Mouse (Mus musculus): Measurements from ENCODE around the gene Stc2. TPM values are rescaled to one million over a fixed set of nuclear protein-coding genes. Genes with fewer than 3 reads are reported as not detected.

The Stc2 gene
- polyA plus RNA-seq, 1 experiment from 2014 or later: 1.3 TPM

DNA sequence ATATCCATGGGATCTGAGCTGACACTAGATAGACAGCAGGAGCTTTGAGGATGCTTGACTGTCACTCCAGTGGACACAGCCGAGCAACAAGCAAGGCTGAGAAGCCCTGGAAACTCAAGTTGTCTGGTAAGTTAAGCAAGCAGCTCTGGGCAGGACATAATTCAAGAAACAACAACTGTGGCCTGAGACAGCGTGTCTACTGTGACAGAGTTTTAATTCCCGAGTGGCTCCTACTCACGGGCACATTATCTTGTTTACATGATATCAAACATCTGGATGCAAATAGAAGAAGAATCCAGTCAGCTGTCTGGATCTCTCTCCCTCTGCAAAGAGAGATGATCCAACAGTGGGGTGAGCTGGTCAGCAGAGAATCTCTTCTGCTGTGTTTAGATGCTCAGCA is 19.0 kb upstream of the Stc2 start:
- no peaks in the 10 kb centered on the region for H3K9me3 ChIP-seq (replicated peaks; ENCODE audit: control insufficient read depth, low read length)
- no peak overlapping the region for H3K4me3 ChIP-seq (ENCODE audit: low read depth, low read length)
- no peaks in the 10 kb centered on the region for H3K27me3 ChIP-seq (ENCODE audit: control insufficient read depth, insufficient read depth, low read length)
- no peaks in the 10 kb centered on the region for H3K4me1 ChIP-seq (ENCODE audit: control insufficient read depth, insufficient read depth, low read length)
- no peak overlapping the region for H3K27ac ChIP-seq (ENCODE audit: low read depth, low read length)
- H3K9ac ChIP-seq (ENCODE audit: low read depth, low read length): no peak overlapping the region
- WGBS (ENCODE audit: insufficient replicate concordance): 60% methylated on average over 4 of the region's 4 CpGs
- H3K36me3 ChIP-seq (ENCODE audit: control insufficient read depth, insufficient read depth, low read length): no peaks in the 10 kb centered on the region
- no peak for ATAC-seq (replicated peaks; ENCODE audit: insufficient number of reproducible peaks, low FRiP score, low TSS enrichment)
- H3K4me2 ChIP-seq: no peak overlapping the region

DNA sequence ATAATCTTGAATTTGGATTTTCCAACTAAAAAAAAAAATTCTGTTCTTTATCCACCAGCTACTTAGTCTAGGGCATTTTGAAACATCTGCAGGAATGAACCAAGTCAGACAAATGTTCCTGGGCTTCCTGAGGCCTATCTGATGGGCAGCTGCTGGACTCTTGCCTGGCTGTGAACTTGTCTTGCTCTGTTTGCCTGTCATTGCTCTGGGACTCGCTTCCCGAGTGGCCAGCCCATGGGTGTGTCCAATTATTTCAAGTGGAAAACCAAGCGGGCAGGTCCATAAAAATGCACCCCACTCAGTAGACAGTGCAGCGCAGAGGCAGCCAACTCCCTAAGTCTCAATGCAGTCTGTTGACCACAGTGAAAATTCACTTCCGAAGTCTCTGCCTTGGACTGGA is 17.7 kb upstream of the Stc2 start:
- H3K4me2 ChIP-seq: no peak overlapping the region
- H3K36me3 ChIP-seq (ENCODE audit: control insufficient read depth, insufficient read depth, low read length): no peaks in the 10 kb centered on the region
- WGBS (ENCODE audit: insufficient replicate concordance): 76% methylated on average over 5 of the region's 5 CpGs
- H3K27me3 ChIP-seq (ENCODE audit: control insufficient read depth, insufficient read depth, low read length): no peaks in the 10 kb centered on the region
- no peaks in the 10 kb centered on the region for H3K9me3 ChIP-seq (replicated peaks; ENCODE audit: control insufficient read depth, low read length)
- no peak for ATAC-seq (replicated peaks; ENCODE audit: insufficient number of reproducible peaks, low FRiP score, low TSS enrichment)
- H3K4me3 ChIP-seq (ENCODE audit: low read depth, low read length): no peak overlapping the region
- H3K4me1 ChIP-seq (ENCODE audit: control insufficient read depth, insufficient read depth, low read length): no peaks in the 10 kb centered on the region
- H3K9ac ChIP-seq (ENCODE audit: low read depth, low read length): no peak overlapping the region
- H3K27ac ChIP-seq (ENCODE audit: low read depth, low read length): no peak overlapping the region

DNA sequence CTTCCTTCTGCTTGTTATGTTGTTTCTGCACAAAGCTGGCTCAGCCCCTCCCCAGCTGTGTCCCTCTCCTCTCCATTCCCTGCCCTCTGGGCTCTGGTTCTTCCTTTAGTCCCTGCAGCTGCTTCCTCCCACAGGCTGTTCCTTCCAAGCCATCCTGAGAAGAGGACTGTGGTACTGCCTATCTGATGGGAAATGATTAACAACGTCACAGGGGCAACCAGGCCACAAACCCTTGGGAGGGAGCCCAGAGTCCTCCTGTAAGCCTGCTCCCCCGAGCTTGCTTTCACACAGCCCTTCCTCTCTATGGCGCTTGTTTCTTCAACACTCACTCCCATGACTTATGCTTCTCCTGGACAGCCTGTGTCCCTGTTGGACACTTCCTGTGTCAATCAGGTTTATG is 16.7 kb upstream of the Stc2 start:
- no peak overlapping the region for H3K4me2 ChIP-seq
- 54% methylated on average over 3 of the region's 3 CpGs for WGBS (ENCODE audit: insufficient replicate concordance)
- H3K9ac ChIP-seq (ENCODE audit: low read depth, low read length): no peak overlapping the region
- H3K36me3 ChIP-seq (ENCODE audit: control insufficient read depth, insufficient read depth, low read length): no peaks in the 10 kb centered on the region
- ATAC-seq (replicated peaks; ENCODE audit: insufficient number of reproducible peaks, low FRiP score, low TSS enrichment): no peak
- no peak overlapping the region for H3K4me3 ChIP-seq (ENCODE audit: low read depth, low read length)
- no peaks in the 10 kb centered on the region for H3K9me3 ChIP-seq (replicated peaks; ENCODE audit: control insufficient read depth, low read length)
- no peak overlapping the region for H3K27ac ChIP-seq (ENCODE audit: low read depth, low read length)
- no peaks in the 10 kb centered on the region for H3K27me3 ChIP-seq (ENCODE audit: control insufficient read depth, insufficient read depth, low read length)
- no peaks in the 10 kb centered on the region for H3K4me1 ChIP-seq (ENCODE audit: control insufficient read depth, insufficient read depth, low read length)

DNA sequence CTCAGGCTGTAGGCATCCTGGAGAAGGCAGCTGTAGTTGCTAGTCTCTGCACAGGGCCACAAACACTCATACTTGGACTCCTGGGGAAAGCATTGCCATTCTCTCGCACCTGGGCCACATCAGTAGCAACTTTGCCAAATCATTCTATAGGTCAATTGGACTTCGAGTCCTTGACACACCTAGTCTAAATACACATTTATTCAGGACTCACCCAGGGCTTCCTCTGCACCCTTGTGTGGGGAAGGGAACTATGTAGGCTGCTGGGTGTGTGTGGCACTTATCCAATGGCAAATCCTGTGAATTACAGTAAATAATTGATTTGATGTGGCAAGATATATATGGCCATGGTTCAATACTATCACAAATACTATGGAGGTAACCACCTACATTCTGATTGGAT is 14.1 kb upstream of the Stc2 start:
- Histone ChIP-seq H3K4me2 (no peak overlapping the region), H3K9ac (ENCODE audit: low read depth, low read length) (no peak overlapping the region), H3K36me3 (ENCODE audit: control insufficient read depth, insufficient read depth, low read length) (no peaks in the 10 kb centered on the region), H3K27me3 (ENCODE audit: control insufficient read depth, insufficient read depth, low read length) (no peaks in the 10 kb centered on the region), H3K27ac (ENCODE audit: low read depth, low read length) (no peak overlapping the region), H3K9me3 (replicated peaks; ENCODE audit: control insufficient read depth, low read length) (no peaks in the 10 kb centered on the region), H3K4me3 (ENCODE audit: low read depth, low read length) (no peak overlapping the region), H3K4me1 (ENCODE audit: control insufficient read depth, insufficient read depth, low read length) (no peaks in the 10 kb centered on the region)
- 72% methylated on average over 2 of the region's 2 CpGs for WGBS (ENCODE audit: insufficient replicate concordance)
- no peak for ATAC-seq (replicated peaks; ENCODE audit: insufficient number of reproducible peaks, low FRiP score, low TSS enrichment)

DNA sequence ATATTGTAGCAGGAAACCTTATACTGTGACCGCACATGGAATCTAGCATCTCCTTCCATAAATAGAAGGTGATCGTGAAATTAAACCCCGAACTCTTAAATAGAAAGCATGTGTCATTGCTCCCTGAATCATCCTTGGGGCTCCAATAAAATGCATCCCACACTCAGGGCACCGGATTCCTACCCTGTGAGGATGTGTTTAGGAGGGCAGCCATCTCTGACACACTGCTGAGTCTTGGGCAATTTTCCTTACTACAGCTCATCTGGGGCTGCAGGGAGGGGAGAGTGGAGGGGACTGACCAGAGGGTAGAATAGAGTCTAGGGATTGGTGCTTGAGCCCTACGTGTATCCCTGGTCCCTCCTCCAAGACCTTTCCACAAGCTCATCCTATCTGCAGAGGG is 12.3 kb upstream of the Stc2 start:
- no peaks in the 10 kb centered on the region for H3K36me3 ChIP-seq (ENCODE audit: control insufficient read depth, insufficient read depth, low read length)
- WGBS (ENCODE audit: insufficient replicate concordance): 77% methylated on average over 5 of the region's 5 CpGs
- H3K9me3 ChIP-seq (replicated peaks; ENCODE audit: control insufficient read depth, low read length): no peaks in the 10 kb centered on the region
- H3K27ac ChIP-seq (ENCODE audit: low read depth, low read length): no peak overlapping the region
- H3K9ac ChIP-seq (ENCODE audit: low read depth, low read length): no peak overlapping the region
- no peaks in the 10 kb centered on the region for H3K27me3 ChIP-seq (ENCODE audit: control insufficient read depth, insufficient read depth, low read length)
- no peaks in the 10 kb centered on the region for H3K4me1 ChIP-seq (ENCODE audit: control insufficient read depth, insufficient read depth, low read length)
- no peak overlapping the region for H3K4me2 ChIP-seq
- no peak for ATAC-seq (replicated peaks; ENCODE audit: insufficient number of reproducible peaks, low FRiP score, low TSS enrichment)
- no peak overlapping the region for H3K4me3 ChIP-seq (ENCODE audit: low read depth, low read length)

DNA sequence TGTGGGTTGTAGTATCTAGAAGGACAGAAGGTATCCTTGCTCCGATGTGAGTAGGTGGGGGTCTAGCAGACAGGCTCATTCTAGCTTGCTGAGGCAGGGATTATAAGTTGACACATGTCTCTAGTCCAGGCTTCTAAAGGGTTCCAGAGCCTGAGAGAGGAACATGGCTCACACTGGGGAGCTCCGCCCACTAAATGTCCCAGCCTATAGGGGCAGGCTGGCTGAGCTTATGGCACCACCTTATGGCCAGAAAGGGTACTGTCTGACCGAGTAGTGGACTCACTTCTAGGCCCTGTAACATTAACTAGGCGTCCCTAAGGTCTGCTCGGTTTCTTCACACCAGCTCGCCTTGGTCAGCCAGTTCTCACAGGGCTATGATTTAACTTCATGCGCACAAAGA is 3.6 kb upstream of the Stc2 start:
- 57% methylated on average over 7 of the region's 7 CpGs for WGBS (ENCODE audit: insufficient replicate concordance)
- no peak overlapping the region for H3K4me3 ChIP-seq (ENCODE audit: low read depth, low read length)
- ATAC-seq (replicated peaks; ENCODE audit: insufficient number of reproducible peaks, low FRiP score, low TSS enrichment): no peak
- peaks cover 3% of the 10 kb centered on the region; the same call in 1 of the 2 replicates for H3K4me1 ChIP-seq (ENCODE audit: control insufficient read depth, insufficient read depth, low read length)
- no peaks in the 10 kb centered on the region for H3K9me3 ChIP-seq (replicated peaks; ENCODE audit: control insufficient read depth, low read length)
- no peak overlapping the region for H3K4me2 ChIP-seq
- no peak overlapping the region for H3K9ac ChIP-seq (ENCODE audit: low read depth, low read length)
- H3K27me3 ChIP-seq (ENCODE audit: control insufficient read depth, insufficient read depth, low read length): peaks cover 18% of the 10 kb centered on the region
- no peaks in the 10 kb centered on the region for H3K36me3 ChIP-seq (ENCODE audit: control insufficient read depth, insufficient read depth, low read length)
- no peak overlapping the region for H3K27ac ChIP-seq (ENCODE audit: low read depth, low read length)

DNA sequence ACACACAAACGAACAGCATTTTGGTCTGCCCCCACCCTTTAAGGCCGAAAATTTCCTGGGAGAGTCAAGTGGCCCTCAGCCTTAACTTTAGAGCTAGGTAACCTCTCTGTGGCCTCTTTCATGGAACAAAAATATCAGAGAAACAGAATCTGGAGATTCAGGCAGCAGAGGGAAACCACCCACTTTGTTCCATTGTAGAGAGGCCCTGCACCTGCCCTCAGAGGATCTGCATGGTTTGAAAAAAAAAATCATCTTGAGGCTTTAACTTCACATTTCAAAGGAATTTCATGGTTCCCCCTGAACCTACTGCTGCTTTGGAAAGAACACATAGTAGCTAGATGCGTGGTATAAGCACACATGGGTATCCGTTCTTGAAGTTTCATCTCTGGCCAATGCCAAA is 2.3 kb upstream of the Stc2 start:
- 78% methylated on average over 4 of the region's 4 CpGs for WGBS (ENCODE audit: insufficient replicate concordance)
- ATAC-seq (replicated peaks; ENCODE audit: insufficient number of reproducible peaks, low FRiP score, low TSS enrichment): no peak
- H3K4me2 ChIP-seq: no peak overlapping the region
- H3K9ac ChIP-seq (ENCODE audit: low read depth, low read length): no peak overlapping the region
- H3K27me3 ChIP-seq (ENCODE audit: control insufficient read depth, insufficient read depth, low read length): peaks cover 18% of the 10 kb centered on the region
- no peak overlapping the region for H3K4me3 ChIP-seq (ENCODE audit: low read depth, low read length)
- H3K27ac ChIP-seq (ENCODE audit: low read depth, low read length): no peak overlapping the region
- H3K4me1 ChIP-seq (ENCODE audit: control insufficient read depth, insufficient read depth, low read length): peaks cover 7% of the 10 kb centered on the region; the same call in 1 of the 2 replicates
- H3K9me3 ChIP-seq (replicated peaks; ENCODE audit: control insufficient read depth, low read length): no peaks in the 10 kb centered on the region
- H3K36me3 ChIP-seq (ENCODE audit: control insufficient read depth, insufficient read depth, low read length): no peaks in the 10 kb centered on the region

DNA sequence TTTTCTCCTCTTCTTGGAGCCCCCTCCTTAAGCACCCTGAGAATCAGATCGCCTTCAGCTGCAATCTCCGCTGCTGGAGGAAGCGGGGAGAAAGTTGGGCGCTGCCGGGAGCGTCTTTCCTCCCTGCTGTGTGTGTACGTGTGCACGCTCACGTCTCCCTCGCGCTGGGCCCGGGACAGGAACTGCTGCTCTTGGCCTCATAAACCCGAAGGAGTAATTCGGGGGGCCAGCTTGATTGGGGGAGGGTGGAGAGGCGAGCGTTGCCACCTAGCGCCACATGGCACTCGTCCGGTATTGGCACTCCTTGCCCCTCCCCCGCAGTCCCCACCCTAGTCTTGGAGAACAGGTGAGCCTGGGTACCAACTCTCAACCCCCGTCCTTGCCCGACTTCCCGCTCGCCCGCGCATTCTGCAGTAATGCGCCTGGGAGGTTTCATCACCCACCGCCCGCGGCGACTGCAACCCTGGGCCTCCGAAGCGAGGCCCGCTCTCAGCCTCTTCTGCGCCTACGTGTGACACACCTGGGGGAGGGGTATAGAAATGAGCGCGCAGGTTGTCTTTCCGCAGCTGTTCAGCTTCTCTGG is 1.5 kb upstream of the Stc2 start:
- Histone ChIP-seq H3K9me3 (replicated peaks; ENCODE audit: control insufficient read depth, low read length) (no peaks in the 10 kb centered on the region), H3K36me3 (ENCODE audit: control insufficient read depth, insufficient read depth, low read length) (no peaks in the 10 kb centered on the region), H3K4me2 (peak overlapping the region; percentile 92), H3K27me3 (ENCODE audit: control insufficient read depth, insufficient read depth, low read length) (peaks cover 18% of the 10 kb centered on the region), H3K4me3 (ENCODE audit: low read depth, low read length) (peak overlapping the region; percentile 63), H3K27ac (ENCODE audit: low read depth, low read length) (no peak overlapping the region), H3K4me1 (ENCODE audit: control insufficient read depth, insufficient read depth, low read length) (peaks cover 7% of the 10 kb centered on the region; the same call in 1 of the 2 replicates), H3K9ac (ENCODE audit: low read depth, low read length) (peak overlapping the region; percentile 39; the same call in 1 of the 2 replicates)
- no peak for ATAC-seq (replicated peaks; ENCODE audit: insufficient number of reproducible peaks, low FRiP score, low TSS enrichment)
- 1% methylated on average over 39 of the region's 39 CpGs for WGBS (ENCODE audit: insufficient replicate concordance)

DNA sequence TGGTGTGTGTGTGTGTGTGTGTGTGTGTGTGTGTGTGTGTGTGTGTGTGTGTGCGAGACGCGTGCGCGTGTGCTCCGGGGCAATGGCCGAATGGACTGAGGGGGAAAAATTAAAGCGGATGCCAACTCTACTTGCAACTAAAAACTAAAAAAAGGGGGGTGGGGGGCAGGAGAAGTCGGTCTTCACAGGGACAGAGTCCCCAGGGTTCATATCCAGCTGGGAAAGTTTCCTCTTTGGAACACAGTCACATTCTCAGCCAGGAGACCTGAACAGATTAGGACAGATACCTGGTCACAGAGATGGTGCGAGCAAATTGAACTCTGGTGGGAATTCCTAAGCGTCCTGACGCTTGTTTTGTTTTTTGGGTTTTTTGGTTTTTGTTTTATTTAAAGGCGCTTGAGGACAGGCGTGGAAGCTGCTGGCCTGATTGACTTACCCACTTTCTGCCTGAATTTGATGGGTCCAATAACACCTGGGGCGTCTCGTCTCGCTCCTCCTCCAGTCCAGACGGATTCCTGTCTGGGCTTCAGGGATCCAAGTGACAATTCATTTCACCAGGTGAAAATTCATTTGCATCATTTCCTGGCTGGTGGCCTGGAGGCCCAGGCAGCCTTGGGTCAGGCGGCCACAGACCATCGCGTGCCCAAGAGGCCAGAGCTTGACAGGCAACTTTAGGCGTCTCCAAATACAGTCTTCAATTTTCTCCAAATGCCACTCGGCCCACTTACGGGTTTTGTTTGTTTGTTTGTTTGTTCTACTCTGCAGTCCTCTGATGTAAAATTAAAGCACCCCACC is 759 bp upstream of the Stc2 start:
- peaks cover 18% of the 10 kb centered on the region for H3K27me3 ChIP-seq (ENCODE audit: control insufficient read depth, insufficient read depth, low read length)
- peak overlapping the region; percentile 63 for H3K4me3 ChIP-seq (ENCODE audit: low read depth, low read length)
- no peak overlapping the region for H3K27ac ChIP-seq (ENCODE audit: low read depth, low read length)
- peaks cover 7% of the 10 kb centered on the region; the same call in 1 of the 2 replicates for H3K4me1 ChIP-seq (ENCODE audit: control insufficient read depth, insufficient read depth, low read length)
- H3K4me2 ChIP-seq: peak overlapping the region; percentile 92
- no peaks in the 10 kb centered on the region for H3K36me3 ChIP-seq (ENCODE audit: control insufficient read depth, insufficient read depth, low read length)
- H3K9ac ChIP-seq (ENCODE audit: low read depth, low read length): peak overlapping the region; percentile 72
- no peak for ATAC-seq (replicated peaks; ENCODE audit: insufficient number of reproducible peaks, low FRiP score, low TSS enrichment)
- WGBS (ENCODE audit: insufficient replicate concordance): 6% methylated on average over 19 of the region's 24 CpGs
- no peaks in the 10 kb centered on the region for H3K9me3 ChIP-seq (replicated peaks; ENCODE audit: control insufficient read depth, low read length)
